Mouse (Mus musculus) G1E (cell line): ENCODE data around the gene Asic1.

Experiments used
- CTCF ChIP-seq: IDR thresholded peaks from 2 replicates; pipeline ENCODE4 v1.5.1; 2012; ENCODE audit warnings: low read depth, low read length, inconsistent platforms, mixed read lengths
- POLR2AphosphoS5 ChIP-seq: IDR thresholded peaks from 2 replicates; pipeline ENCODE4 v1.6.1; 2012; ENCODE audit warnings: low read depth, low read length, inconsistent platforms; ENCODE audit not compliant: insufficient replicate concordance

DNA sequence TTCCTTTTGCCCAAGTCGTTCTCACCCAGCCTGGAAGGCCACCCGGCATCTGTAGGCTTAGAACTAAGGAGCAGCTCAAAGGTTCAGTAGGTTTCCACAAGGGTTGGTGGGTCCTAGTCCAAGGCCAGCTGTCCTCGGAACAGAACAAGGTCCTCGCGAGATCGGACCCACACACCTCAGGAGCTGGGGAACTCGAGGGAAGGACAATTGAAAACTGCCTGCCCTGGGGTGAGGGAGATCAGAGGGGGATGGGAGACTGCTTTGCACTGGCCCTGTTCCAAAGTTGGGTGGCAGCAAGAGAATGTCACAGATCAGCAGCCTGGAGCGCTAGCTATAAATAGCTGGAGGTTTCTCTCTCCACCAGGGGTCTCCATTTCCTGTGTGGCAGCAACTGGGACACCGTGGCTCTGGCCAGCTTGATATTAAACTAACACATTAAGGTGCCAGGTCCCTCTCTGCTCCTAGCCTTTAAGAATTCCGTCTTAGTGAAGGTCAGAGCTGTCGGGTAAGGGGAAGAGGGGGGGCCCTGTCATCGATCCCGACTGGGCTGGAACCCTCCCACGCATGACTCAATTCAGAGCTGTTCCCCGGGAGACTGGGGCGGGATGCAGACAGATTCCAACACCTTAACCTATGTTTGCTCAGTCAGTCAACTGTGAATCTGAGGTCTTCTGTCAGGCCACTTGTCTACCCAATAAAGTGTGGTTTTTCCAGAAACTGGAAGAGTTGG is 54.3 kb downstream of the Asic1 start:
- no peak; the same call in 1 of the 2 replicates for TF ChIP-seq CTCF
- no peak for TF ChIP-seq POLR2AphosphoS5
